Mouse (Mus musculus) small intestine, adult 2 months (tissue): ENCODE results near the gene Wnt10a. TPM values are rescaled to one million over a fixed set of nuclear protein-coding genes. Genes with fewer than 3 reads are reported as not detected.
"Not testable (repeated sequence)": the region's sequence is repeated elsewhere in the genome, so short reads cannot be mapped to it uniquely, and the experiment has no call there.

ENCODE experiments used
- H3K27ac ChIP-seq: fragments of 200-500 bp; 2 replicates; pipeline ENCODE4 v1.5.1; 2012; ENCODE audit warnings: low read depth, low read length, control low read depth, inconsistent platforms; ENCODE audit not compliant: insufficient read depth
- H3K27me3 ChIP-seq: fragments of 200-500 bp; 2 replicates; pipeline ENCODE4 v1.6.1; 2012; ENCODE audit warnings: mild to moderate bottlenecking, moderate library complexity, low read length, inconsistent platforms; ENCODE audit not compliant: control insufficient read depth, insufficient read depth
- H3K36me3 ChIP-seq: fragments of 200-500 bp; 2 replicates; pipeline ENCODE4 v1.6.1; 2012; ENCODE audit warnings: mild to moderate bottlenecking, low read length, control low read depth, inconsistent platforms; ENCODE audit not compliant: control insufficient read depth, insufficient read depth
- H3K4me1 ChIP-seq: fragments of 200-500 bp; 2 replicates; pipeline ENCODE4 v1.6.1; 2012; ENCODE audit warnings: low read length, inconsistent platforms, mixed read lengths; ENCODE audit not compliant: control insufficient read depth, insufficient read depth, insufficient read length
- H3K4me3 ChIP-seq: fragments of 200-500 bp; 2 replicates; pipeline ENCODE4 v1.5.1; 2012; ENCODE audit warnings: low read depth, mild to moderate bottlenecking, control low read depth, inconsistent platforms, low read length, moderate library complexity
- CTCF ChIP-seq: fragments of 200-500 bp; IDR thresholded peaks from 2 replicates; pipeline ENCODE4 v1.5.1; 2012; ENCODE audit warnings: low read depth, mild to moderate bottlenecking, control low read depth, inconsistent platforms, low read length, moderate library complexity, mixed read lengths; ENCODE audit not compliant: insufficient replicate concordance, insufficient read length; ENCODE audit errors: extremely low read depth
- POLR2A ChIP-seq: fragments of 200-500 bp; IDR thresholded peaks from 2 replicates; pipeline ENCODE4 v1.6.1; 2012; ENCODE audit warnings: low read depth, mild to moderate bottlenecking, control low read depth, inconsistent platforms, low read length, moderate library complexity
- WGBS: fragments of 180-500 bp; shearing (Covaris S2); methylation state at CpG from one replicate; pipeline ENCODE4 v1.1.7; 2018; 5-methylcytosine and 5-hydroxymethylcytosine counted together
- polyA plus RNA-seq: library from polyadenylated mRNA; depleted of rRNA; stranded (reverse); fragments of >200 nt; gene quantifications from 2 replicates; pipeline ENCODE4 v1.2.3, GENCODE M21; 2012

Wnt10a gene
- polyA plus RNA-seq, 1 experiment = 0.57 TPM

DNA sequence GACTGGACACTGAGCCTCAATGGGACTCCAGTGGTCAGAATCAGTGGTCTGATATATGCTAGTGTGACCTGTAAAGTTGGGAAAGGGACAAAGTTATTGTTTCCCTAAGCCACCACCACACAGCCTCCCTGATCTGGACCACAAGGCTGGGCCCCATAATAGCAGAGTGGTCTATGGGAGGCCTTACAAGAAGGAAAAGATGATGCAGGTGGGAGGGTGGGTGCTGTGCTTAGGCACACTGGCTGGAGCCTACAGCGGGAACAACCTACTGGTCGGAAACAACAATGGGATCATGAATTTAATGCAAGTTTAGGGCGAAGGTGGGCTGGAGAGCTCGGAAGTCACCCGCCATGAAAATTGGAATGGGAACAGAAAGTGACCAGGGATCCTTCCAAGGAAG is 14.5 kb downstream of the Wnt10a start:
- no peaks in the 10 kb centered on the region for H3K36me3 ChIP-seq
- H3K27ac ChIP-seq = no peak overlapping the region
- H3K4me3 ChIP-seq = no peak overlapping the region
- peaks cover 71% of the 10 kb centered on the region for H3K27me3 ChIP-seq
- WGBS = 43% methylated on average over 5 of the region's 5 CpGs
- TF ChIP-seq CTCF = no peak
- TF ChIP-seq POLR2A = no peak
- H3K4me1 ChIP-seq = peaks cover 10% of the 10 kb centered on the region

DNA sequence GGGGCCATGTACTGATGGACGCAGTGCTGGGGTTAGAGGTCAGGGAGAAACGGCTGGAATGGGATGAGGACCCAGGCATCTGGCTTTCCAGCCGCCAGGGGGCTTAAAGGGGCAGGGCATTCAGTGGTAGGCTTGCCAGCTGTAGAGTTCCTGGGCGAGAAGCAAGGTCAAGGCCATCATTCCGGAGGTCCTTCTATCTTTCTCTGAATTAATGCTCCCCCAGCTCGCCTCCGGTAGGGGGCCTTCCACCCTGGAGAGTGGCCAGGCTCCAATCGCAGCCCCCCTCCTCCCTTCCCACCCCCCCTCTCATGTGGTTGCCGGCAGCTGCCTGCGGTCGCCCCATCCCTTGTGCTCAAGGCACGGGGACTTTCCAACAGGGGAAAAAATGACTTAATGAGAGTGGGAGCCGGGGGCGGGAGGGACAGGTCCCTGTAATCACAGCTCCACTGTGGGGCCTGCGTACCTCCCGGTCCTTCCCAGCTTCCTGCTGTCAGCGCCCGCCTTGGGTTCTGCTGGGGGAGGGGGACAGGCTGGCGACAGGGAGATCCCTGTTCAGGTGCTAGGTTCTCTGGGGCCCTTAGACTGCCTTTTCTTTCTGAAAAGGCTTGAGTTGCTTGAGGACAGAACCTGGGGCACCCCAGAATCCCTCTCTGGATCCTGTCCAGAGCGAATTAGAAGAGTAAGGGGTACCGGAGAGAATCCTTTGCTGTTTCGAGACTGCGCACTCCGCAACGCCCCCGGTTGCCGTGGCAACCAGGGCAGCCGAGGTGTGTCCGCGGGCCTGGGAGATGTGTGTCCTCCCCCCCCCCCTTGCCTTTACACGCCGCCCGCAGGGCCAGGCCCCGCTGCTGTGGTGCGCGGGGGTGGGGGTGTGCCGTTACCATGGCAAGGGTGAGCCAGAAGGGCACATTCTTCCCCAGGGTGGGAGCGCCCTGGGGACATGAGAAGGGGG is 15.3 kb downstream of the Wnt10a start:
- peaks cover 70% of the 10 kb centered on the region for H3K27me3 ChIP-seq
- WGBS = 2% methylated on average over 38 of the region's 38 CpGs
- H3K4me1 ChIP-seq = peaks cover 10% of the 10 kb centered on the region
- H3K36me3 ChIP-seq = no peaks in the 10 kb centered on the region
- 0 out of 2 replicates have a peak, but pooled peaks have one; percentile 11 for TF ChIP-seq CTCF
- TF ChIP-seq POLR2A = no peak
- no peak overlapping the region for H3K4me3 ChIP-seq
- no peak overlapping the region for H3K27ac ChIP-seq

DNA sequence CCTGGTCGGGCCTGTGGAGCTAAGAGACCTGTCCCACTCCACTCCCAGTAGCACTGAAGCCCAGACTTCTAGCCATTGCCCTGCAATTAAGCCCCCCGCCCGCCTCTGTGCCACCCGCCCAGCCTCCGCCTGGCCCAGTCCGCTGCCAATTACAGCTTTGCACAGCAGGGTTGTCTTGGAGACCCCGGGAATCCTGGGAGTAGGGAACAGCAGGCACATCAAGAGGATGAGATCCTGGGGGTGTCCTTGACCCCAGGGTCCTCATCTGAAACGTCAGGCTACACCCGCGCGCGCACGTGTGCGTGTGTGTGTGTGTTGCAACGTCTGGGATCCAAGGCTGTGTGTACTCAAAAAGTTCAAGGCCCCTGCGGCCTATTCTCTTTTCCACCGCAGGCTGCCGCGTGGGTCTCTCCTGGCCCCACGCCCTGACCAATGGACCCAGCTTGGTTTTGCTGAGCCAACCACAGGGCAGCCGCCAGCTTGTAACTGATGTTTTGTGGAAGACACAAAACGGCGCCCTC is 16.3 kb downstream of the Wnt10a start:
- WGBS = 16% methylated on average over 23 of the region's 23 CpGs
- Histone ChIP-seq H3K4me3 (no peak overlapping the region), H3K27ac (no peak overlapping the region), H3K4me1 (peaks cover 10% of the 10 kb centered on the region), H3K36me3 (no peaks in the 10 kb centered on the region), H3K27me3 (peaks cover 62% of the 10 kb centered on the region)
- TF ChIP-seq CTCF (no peak), POLR2A (no peak)

DNA sequence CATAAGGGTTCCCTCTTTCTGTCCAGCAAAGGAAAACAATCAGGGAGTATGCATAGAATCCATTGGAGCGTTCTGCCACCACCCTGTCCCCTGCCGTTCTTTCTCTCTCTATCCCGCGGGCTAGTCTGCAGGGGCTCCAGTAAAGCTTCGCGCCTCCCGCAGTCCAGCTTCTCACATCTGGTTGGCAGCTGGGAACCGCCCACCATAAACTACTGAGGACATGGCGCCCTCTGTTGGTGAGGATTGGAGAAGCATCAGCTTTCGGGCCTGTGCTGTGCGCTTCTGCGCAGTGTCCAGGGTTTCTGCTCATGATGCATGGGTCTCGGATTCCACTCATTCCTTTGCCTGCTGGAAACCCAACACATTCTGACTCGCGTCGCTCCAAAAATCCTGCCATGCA is 16.8 kb downstream of the Wnt10a start:
- peaks cover 58% of the 10 kb centered on the region for H3K27me3 ChIP-seq

DNA sequence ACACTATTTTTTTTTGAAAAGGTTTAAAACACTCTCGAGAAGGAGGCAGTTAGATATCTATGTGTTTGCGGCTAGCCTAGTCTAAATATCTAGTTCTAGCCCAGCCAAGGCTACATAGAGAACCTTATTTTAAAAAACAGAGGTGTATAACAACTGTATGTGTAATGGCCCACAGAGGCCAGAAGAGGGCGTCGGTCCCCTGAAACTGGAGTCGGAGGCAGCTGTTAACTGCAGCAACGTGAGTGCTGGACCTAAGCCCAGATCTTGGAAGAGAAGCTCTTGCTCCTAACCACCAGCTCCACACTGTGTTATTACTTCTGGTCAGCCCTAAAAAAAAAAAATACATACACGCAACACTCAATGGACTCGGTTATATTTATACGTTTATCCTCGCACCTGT is 17.7 kb downstream of the Wnt10a start:
- Histone ChIP-seq H3K4me3 (no peak overlapping the region), H3K36me3 (no peaks in the 10 kb centered on the region), H3K27me3 (peaks cover 49% of the 10 kb centered on the region), H3K27ac (no peak overlapping the region), H3K4me1 (peaks cover 4% of the 10 kb centered on the region; the same call in 1 of the 2 replicates)
- peak; percentile 24; the same call in 1 of the 2 replicates for TF ChIP-seq CTCF
- TF ChIP-seq POLR2A = no peak
- 55% methylated on average over 10 of the region's 10 CpGs for WGBS

More for the DNA sequence above, 16.8 kb downstream of the Wnt10a start:
- Histone ChIP-seq H3K4me3 (no peak overlapping the region), H3K27ac (no peak overlapping the region), H3K4me1 (peaks cover 10% of the 10 kb centered on the region), H3K36me3 (no peaks in the 10 kb centered on the region)
- TF ChIP-seq POLR2A (peak; percentile 32; the same call in 1 of the 2 replicates), CTCF (peak; percentile 91)
- 3% methylated on average over 16 of the region's 16 CpGs for WGBS

DNA sequence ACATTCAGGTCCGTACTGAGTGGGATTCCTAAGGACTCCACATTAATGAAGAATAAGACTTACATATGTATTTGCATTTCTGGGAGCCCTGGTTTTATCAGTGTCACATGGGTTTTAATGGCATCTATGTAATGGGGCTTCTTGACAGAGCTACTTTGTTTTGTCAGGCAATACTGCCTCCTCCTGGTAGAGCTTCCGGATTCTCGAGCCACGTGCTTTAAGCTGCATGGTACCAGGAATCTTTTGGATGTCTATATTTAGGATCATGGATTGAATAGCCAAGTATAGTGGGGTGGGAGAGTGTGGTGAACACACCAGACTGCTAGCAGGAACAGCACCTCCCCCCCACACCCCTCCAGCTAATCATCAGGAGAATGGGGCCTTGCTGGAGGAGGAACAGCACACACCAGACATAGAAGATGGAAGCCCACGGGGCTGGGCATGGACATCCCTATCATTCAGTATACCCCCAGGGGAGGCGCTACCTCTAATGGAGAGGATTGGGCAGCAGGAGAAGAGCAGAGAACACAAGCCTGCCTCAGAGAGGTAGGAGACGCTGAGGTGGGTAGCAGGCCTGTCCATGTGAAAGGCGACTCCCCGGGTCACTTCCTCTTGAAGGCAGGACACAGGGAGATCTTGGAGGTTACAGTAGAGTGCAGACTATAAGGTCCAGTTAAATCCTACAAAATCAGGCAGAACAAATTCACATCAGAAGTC is 23.8 kb downstream of the Wnt10a start:
- Histone ChIP-seq H3K36me3 (no peaks in the 10 kb centered on the region), H3K4me3 (no peak overlapping the region), H3K27ac (no peak overlapping the region), H3K27me3 (no peaks in the 10 kb centered on the region), H3K4me1 (peaks cover 3% of the 10 kb centered on the region; the same call in 1 of the 2 replicates)
- TF ChIP-seq CTCF (no peak), POLR2A (no peak)
- WGBS = 78% methylated on average over 9 of the region's 9 CpGs

DNA sequence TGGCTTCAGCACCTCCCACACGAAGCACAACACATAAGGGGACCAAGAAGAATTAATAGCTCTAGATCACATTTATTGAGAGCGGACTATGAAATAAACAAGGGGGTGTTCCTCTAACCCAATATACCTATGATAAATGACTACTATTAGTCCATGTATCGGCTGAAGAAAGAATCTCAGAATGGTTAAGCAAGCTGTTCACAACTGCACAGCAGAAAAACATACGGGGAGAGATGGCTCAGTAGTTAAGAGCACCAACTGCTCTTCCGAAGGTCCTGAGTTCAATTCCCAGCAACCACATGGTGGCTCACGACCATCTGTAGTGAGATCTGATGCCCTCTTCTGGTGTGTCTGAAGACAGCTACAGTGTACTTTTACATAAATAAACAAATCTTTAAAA is 24.6 kb downstream of the Wnt10a start:
- not testable (repeated sequence) for H3K4me3 ChIP-seq, H3K36me3 ChIP-seq, H3K27ac ChIP-seq, H3K27me3 ChIP-seq, H3K4me1 ChIP-seq
- WGBS = 91% methylated on average over 6 of the region's 6 CpGs
